Mouse (Mus musculus) limb, embryonic 11.5 days (tissue): Measurements from ENCODE around the gene Nudt3. TPM values are rescaled to one million over a fixed set of nuclear protein-coding genes. Genes with fewer than 3 reads are reported as not detected.
A peak's percentile ranks its signal among the peaks of the same experiment; 100 is the strongest.

Experiments used
- ATAC-seq: fragments of 200-750 bp; cut with Nextera tagmentation; 2 replicates; pipeline ENCODE4 v1.8.0; 2017; ENCODE audit warnings: low read depth; ENCODE audit not compliant: insufficient number of reproducible peaks, low FRiP score, low TSS enrichment
- DNase-seq: peaks from one replicate; pipeline ENCODE4 v3.0.0-alpha.2; 2015; ENCODE audit warnings: low spot score
- H3K27ac ChIP-seq: fragments of 300-500 bp; sonication (generic); replicated peaks from 2 replicates; pipeline ENCODE4 v1.5.1; 2014; ENCODE audit warnings: low read depth, mild to moderate bottlenecking, low read length
- H3K27me3 ChIP-seq: fragments of 300-500 bp; sonication (generic); 2 replicates; pipeline ENCODE4 v1.6.1; 2014; ENCODE audit warnings: mild to moderate bottlenecking, low read length, mixed read lengths; ENCODE audit not compliant: control insufficient read depth, insufficient read depth
- H3K36me3 ChIP-seq: fragments of 300-500 bp; sonication (generic); 2 replicates; pipeline ENCODE4 v1.6.1; 2014; ENCODE audit warnings: mild to moderate bottlenecking, low read length, moderate library complexity, mixed read lengths; ENCODE audit not compliant: control insufficient read depth, insufficient read depth
- H3K4me1 ChIP-seq: fragments of 300-500 bp; sonication (generic); 2 replicates; pipeline ENCODE4 v1.6.1; 2014; ENCODE audit warnings: low read length, mixed read lengths; ENCODE audit not compliant: control insufficient read depth, insufficient read depth
- H3K4me2 ChIP-seq: fragments of 300-500 bp; sonication (generic); 2 replicates; pipeline ENCODE4 v1.6.1; 2014; ENCODE audit warnings: low read depth, mild to moderate bottlenecking, moderate library complexity; ENCODE audit not compliant: severe bottlenecking
- H3K4me3 ChIP-seq: fragments of 300-500 bp; sonication (generic); 2 replicates; pipeline ENCODE4 v1.5.1; 2014; ENCODE audit warnings: low read depth, low read length
- H3K9ac ChIP-seq: fragments of 300-500 bp; sonication (generic); 2 replicates; pipeline ENCODE4 v1.6.1; 2014; ENCODE audit warnings: mild to moderate bottlenecking, low read length
- H3K9me3 ChIP-seq: fragments of 300-500 bp; sonication (generic); 2 replicates; pipeline ENCODE4 v1.6.1; 2016; ENCODE audit warnings: low read length; ENCODE audit not compliant: control insufficient read depth
- WGBS: fragments of 180-500 bp; shearing (Covaris S2); extraction: QIAGEN DNeasy Blood & Tissue Kit; methylation state at CpG from one replicate; pipeline ENCODE4 v1.1.7; 2014; 5-methylcytosine and 5-hydroxymethylcytosine counted together
- polyA plus RNA-seq: library from polyadenylated mRNA; unstranded; fragments of >200 nt; fragmentation: Nextera tagmentation; extraction: Ambion mirVana; gene quantifications from 2 replicates; pipeline ENCODE4 v1.2.1, GENCODE M21; 2014

Gene Nudt3
- polyA plus RNA-seq, 1 experiment from 2014 or later = 42.2 TPM

DNA sequence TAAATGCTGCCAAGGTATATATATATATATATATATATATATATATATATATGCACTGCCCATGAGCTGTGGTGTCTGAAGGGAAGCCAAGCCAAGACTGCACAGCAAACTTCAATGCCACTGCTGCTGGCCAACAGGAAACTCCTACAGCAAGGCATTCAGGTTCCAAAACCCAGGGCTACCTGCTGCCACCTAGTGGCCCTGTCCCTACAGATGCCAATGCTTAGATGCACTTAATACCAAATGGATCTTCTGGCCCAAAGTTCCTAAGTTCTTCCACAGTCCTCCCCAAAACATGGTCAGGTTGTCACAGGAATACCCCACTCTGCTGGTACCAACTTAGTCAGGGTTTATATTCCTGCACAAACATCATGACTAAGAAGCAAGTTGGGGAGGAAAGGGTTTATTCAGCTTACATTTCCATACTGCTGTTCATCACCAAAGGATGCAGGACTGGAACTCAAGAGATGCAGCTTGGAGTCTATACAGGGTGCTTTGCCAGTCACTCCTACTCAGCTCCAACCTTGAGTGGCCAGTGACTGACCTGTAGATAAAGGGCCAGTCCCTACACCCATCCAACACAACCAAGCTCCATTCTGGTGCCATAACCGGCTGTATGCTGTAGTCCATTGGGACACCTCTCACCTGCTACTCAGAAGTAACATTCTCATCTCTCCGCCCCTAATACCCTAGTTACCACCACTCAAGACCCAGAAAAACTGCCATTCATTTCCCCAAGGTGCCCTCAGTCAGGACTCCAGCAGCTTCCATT is 6.1 kb upstream of the Nudt3 start:
- ATAC-seq (no peak), DNase-seq (peak; percentile 89)
- Histone ChIP-seq H3K4me2 (no peak overlapping the region), H3K4me3 (no peak overlapping the region), H3K36me3 (peaks cover 29% of the 10 kb centered on the region), H3K27me3 (no peaks in the 10 kb centered on the region), H3K4me1 (peaks cover 14% of the 10 kb centered on the region), H3K9me3 (no peaks in the 10 kb centered on the region), H3K9ac (no peak overlapping the region), H3K27ac (no peak overlapping the region)
- WGBS = 62% methylated on average over 2 of the region's 2 CpGs

DNA sequence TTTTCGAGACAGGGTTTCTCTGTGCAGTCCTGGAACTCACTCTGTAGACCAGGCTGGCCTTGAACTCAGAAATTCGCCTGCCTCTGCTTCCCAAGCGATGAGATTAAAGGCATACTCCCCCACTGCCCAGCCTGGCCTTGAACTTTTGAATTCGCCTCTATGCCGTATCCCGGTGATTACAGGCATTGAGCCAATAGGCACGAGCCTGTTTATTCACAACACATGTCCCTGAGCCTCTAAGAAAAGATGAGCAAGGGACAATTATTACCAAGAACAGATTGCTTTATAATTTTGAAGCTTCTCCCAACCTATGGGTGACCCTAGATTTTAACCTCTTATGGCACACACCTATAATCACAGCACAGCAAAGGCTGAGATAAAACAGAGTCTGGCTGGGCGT is 5.1 kb upstream of the Nudt3 start:
- no peaks in the 10 kb centered on the region for H3K27me3 ChIP-seq
- H3K36me3 ChIP-seq = peaks cover 24% of the 10 kb centered on the region
- peaks cover 11% of the 10 kb centered on the region for H3K4me1 ChIP-seq
- no peak overlapping the region for H3K4me3 ChIP-seq
- H3K9ac ChIP-seq = no peak overlapping the region
- DNase-seq (no peak), ATAC-seq (no peak)
- no peak overlapping the region for H3K4me2 ChIP-seq
- WGBS = 92% methylated on average over 8 of the region's 8 CpGs
- no peaks in the 10 kb centered on the region for H3K9me3 ChIP-seq
- H3K27ac ChIP-seq = no peak overlapping the region

DNA sequence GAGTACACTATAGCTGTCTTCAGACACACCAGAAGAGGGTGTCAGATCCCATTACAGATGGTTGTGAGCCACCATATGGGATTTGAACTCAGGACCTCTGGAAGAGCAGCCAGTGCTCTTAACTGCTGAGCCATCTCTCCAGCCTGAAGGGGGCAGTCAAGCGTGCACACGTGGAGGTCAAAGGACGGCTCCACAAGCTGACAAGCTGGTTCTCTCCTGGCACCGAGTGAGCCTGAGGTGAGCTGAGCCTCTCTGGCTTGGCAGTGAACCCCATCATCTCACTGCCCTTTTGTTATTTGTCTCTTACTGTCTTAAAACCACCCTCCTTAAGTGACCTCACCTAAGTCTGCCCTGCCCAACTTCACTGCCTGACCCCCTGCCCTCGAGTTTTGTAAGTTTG is 4.2 kb upstream of the Nudt3 start:
- 69% methylated on average over 5 of the region's 5 CpGs for WGBS
- H3K9me3 ChIP-seq = no peaks in the 10 kb centered on the region
- DNase-seq (no peak), ATAC-seq (no peak)
- H3K4me1 ChIP-seq = peaks cover 9% of the 10 kb centered on the region; the same call in 1 of the 2 replicates
- no peak overlapping the region for H3K4me3 ChIP-seq
- H3K27me3 ChIP-seq = no peaks in the 10 kb centered on the region
- H3K36me3 ChIP-seq = peaks cover 21% of the 10 kb centered on the region
- H3K9ac ChIP-seq = no peak overlapping the region
- no peak overlapping the region for H3K27ac ChIP-seq
- H3K4me2 ChIP-seq = no peak overlapping the region

DNA sequence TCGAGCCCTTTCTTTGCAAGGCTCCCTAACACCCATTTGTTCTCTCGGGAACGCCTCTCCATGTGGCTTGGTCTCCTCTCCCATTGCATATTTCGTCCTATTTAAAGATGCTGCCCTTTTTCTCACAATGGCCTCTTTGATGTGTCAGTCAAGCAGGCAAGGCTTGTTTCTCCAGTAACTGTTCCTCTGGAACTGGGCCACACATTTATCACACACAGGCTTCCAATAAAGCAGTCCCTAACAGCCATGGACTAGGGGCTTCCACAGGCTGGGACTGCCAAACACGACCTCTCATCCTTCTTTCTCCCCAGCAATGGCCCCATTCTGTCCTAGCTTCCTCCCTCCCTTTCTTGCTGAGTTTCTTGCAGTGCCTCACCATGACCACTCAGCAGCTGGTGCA is 3.4 kb upstream of the Nudt3 start:
- no peak overlapping the region for H3K9ac ChIP-seq
- DNase-seq (no peak), ATAC-seq (no peak)
- H3K36me3 ChIP-seq = peaks cover 16% of the 10 kb centered on the region
- H3K27ac ChIP-seq = no peak overlapping the region
- H3K4me2 ChIP-seq = no peak overlapping the region
- peaks cover 9% of the 10 kb centered on the region; the same call in 1 of the 2 replicates for H3K4me1 ChIP-seq
- H3K4me3 ChIP-seq = no peak overlapping the region
- H3K9me3 ChIP-seq = no peaks in the 10 kb centered on the region
- H3K27me3 ChIP-seq = no peaks in the 10 kb centered on the region
- 24% methylated on average over 5 of the region's 5 CpGs for WGBS

DNA sequence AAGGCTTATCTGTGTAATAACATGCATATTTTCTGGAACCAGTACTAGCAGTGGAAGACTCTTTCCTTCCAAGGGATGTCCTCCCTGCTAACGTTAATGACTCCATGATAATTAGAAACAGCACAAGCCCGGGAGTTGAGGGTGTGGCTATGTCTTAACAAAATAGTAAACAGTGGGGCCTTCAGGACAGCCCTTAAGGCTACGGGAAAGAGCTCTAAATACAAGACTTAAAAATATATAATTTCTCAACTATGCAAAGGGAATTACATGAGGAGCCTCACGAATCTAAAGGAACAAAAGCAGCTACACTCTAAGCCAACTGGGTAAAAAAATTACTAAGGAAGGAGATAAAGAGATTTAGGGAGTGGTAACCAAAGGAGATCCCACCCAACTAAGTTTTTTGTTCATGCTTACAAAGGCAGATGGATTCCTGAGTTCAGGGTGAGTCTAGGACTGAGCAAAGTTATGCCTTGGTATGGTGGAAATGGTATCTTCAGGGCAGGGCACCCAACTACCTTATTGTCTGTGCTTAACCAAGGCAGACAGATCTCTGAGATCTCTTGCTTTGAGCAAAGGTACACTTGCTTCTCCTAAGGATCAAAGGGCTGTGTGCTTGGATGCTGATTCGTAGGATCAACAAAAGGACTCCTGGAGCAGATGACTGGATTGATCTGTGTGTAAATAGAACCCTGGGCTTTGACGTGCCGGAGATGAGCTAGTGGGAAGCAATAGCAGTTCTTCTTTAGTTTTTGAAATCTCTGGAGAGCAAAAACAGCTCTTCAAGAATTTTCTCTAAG is 2.4 kb upstream of the Nudt3 start:
- no peaks in the 10 kb centered on the region for H3K9me3 ChIP-seq
- H3K27me3 ChIP-seq = no peaks in the 10 kb centered on the region
- peaks cover 6% of the 10 kb centered on the region for H3K36me3 ChIP-seq
- no peak overlapping the region for H3K27ac ChIP-seq
- no peak overlapping the region for H3K4me2 ChIP-seq
- peaks cover 12% of the 10 kb centered on the region; the same call in 1 of the 2 replicates for H3K4me1 ChIP-seq
- 28% methylated on average over 7 of the region's 7 CpGs for WGBS
- DNase-seq = no peak
- no peak overlapping the region for H3K4me3 ChIP-seq
- no peak for ATAC-seq
- no peak overlapping the region for H3K9ac ChIP-seq

DNA sequence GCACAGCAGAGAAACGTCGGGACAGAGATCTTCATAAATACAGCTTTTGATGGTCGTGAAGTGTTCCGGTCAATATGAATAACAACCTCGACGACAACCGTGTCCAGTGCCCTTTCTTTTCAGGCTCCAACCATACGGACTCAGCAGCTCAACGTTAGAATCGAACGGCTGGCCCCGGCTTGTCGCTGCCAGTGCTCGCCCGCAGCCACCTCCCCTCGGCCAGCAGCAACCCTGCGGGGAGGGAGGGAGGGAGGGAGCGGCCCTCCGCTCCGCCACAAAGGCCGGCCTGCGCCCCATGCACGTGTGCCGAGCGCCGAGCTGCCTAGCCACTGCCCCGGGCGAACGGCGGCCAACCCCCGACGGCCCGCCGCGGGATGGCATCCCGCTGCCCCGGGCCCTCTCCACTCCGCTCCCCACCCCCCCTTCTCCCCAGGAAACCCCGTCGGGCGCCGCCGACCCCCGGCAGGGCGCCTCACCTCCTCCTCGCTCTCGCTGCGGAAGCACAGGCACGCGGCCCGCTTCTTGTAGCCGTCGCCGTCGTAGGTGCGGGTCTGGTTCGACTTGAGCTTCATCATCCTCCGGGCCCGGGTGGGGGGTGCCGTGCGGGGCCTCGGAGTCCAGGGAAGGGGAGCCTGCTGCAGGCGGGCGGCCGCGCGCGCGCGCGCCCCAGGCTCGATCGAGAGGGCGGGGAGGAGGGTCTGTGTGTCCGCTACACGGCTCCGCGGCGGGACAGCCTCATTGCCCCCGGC is 510 bp downstream of the Nudt3 start:
- Histone ChIP-seq H3K4me1 (peaks cover 12% of the 10 kb centered on the region; the same call in 1 of the 2 replicates), H3K9ac (peak overlapping the region; percentile 99), H3K9me3 (no peaks in the 10 kb centered on the region; the same call in 1 of the 2 replicates), H3K27me3 (no peaks in the 10 kb centered on the region), H3K4me3 (peak overlapping the region; percentile 100), H3K27ac (peak overlapping the region; percentile 95), H3K36me3 (peaks cover 5% of the 10 kb centered on the region; the same call in 1 of the 2 replicates), H3K4me2 (peak overlapping the region; percentile 75)
- ATAC-seq (no peak), DNase-seq (peak; percentile 75)
- under 1% methylated on average over 68 of the region's 80 CpGs for WGBS

DNA sequence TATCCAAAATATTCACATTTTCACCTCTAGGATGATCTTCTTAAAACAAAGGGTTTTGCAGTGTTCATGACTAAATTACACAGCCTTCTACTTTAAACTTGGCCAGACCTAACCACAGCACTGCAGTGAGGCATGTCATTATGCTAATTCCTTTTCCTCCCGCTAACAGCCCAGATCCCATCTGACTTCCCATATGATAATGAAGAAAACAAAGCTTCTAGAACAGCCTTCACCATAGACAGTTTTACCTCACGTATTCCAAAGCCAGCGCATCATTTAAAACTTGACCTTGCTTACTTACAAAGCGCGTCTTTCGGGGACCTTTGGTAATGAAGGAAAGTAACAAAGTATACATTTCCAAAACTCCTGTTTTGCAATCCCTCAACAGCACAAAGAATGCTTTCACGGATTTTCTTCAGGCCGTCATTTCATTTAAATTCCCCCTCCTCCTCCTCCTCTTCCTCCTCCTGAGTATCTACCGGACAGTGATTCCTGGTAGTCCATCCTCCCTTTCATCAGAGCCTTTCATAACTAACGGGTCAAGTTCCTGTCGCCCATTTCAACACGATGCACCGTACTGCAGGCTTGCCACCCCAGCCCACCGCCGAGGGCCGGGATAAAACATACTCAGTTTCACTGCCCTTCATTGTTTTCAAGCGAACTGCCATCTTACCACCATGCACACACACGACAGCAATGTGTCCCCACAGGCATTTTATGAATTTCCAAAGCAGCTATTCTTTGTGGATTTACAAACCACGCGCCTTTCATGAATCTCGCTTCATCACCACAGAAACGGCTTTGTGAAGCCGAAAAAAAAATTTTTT is 1.4 kb downstream of the Nudt3 start:
- Histone ChIP-seq H3K9me3 (no peaks in the 10 kb centered on the region; the same call in 1 of the 2 replicates), H3K27ac (peak overlapping the region; percentile 95; the same call in 1 of the 2 replicates), H3K9ac (peak overlapping the region; percentile 99), H3K36me3 (peaks cover 8% of the 10 kb centered on the region; the same call in 1 of the 2 replicates), H3K4me1 (peaks cover 12% of the 10 kb centered on the region; the same call in 1 of the 2 replicates), H3K4me3 (peak overlapping the region; percentile 100), H3K4me2 (peak overlapping the region; percentile 75), H3K27me3 (no peaks in the 10 kb centered on the region)
- WGBS = 4% methylated on average over 23 of the region's 23 CpGs
- DNase-seq (peak; percentile 66), ATAC-seq (no peak)
